Mouse (Mus musculus) forebrain, embryonic 12.5 days (tissue): ENCODE measurements at regions not wholly inside any gene's neighbourhood (a gene's known extent, or its start where the extent isn't known, plus 50 kb on each side); places are given as distances from the start of the nearest gene placed in this dataset.
A peak's percentile ranks its signal among the peaks of the same experiment; 100 is the strongest.

Experiments used
- ATAC-seq: fragments of 200-750 bp; cut with Nextera tagmentation; 2 replicates; pipeline ENCODE4 v1.8.0; 2017; ENCODE audit warnings: moderate TSS enrichment; ENCODE audit not compliant: low FRiP score
- H3K27ac ChIP-seq: fragments of 300-500 bp; sonication (generic); 2 replicates; pipeline ENCODE4 v1.5.1; 2016; ENCODE audit warnings: mild to moderate bottlenecking
- H3K27me3 ChIP-seq: fragments of 300-500 bp; sonication (generic); 2 replicates; pipeline ENCODE4 v1.6.1; 2016; ENCODE audit warnings: mild to moderate bottlenecking
- H3K36me3 ChIP-seq: fragments of 300-500 bp; sonication (generic); replicated peaks from 2 replicates; pipeline ENCODE4 v1.6.1; 2016; ENCODE audit warnings: mild to moderate bottlenecking
- H3K4me1 ChIP-seq: fragments of 300-500 bp; sonication (generic); 2 replicates; pipeline ENCODE4 v1.6.1; 2016
- H3K4me2 ChIP-seq: fragments of 300-500 bp; sonication (generic); 2 replicates; pipeline ENCODE4 v1.6.1; 2016; ENCODE audit warnings: mild to moderate bottlenecking, moderate library complexity
- H3K4me3 ChIP-seq: fragments of 300-500 bp; sonication (generic); replicated peaks from 2 replicates; pipeline ENCODE4 v1.5.1; 2016; ENCODE audit warnings: mild to moderate bottlenecking
- H3K9ac ChIP-seq: fragments of 300-500 bp; sonication (generic); 2 replicates; pipeline ENCODE4 v1.6.1; 2016; ENCODE audit warnings: mild to moderate bottlenecking
- H3K9me3 ChIP-seq: fragments of 300-500 bp; sonication (generic); 2 replicates; pipeline ENCODE4 v1.6.1; 2016
- WGBS: fragments of 180-500 bp; shearing (Covaris S2); methylation state at CpG from one replicate; pipeline ENCODE4 v1.1.7; 2016; 5-methylcytosine and 5-hydroxymethylcytosine counted together

DNA sequence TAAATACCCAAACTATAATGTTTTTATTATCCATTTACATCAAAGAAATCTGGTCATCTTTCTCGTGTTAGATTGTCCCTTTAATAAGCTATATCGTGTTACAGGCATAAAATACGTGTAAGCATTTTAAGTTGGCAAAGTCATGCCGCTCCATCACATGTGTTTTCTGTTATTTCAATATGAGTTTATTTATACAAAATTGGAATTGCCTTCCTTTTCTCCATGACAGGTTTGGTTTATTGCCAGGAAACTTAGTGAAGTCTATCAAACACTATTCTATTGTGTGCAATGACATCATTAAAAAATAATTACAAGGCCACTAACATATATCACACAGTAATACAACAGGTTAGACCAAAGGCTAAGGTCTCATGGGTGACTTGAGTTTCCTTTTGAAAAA is 400.8 kb upstream of the Zic4 start:
- 86% methylated on average over 4 of the region's 4 CpGs for WGBS
- no peak overlapping the region for H3K27ac ChIP-seq
- no peaks in the 10 kb centered on the region for H3K36me3 ChIP-seq
- H3K9ac ChIP-seq, result no peak overlapping the region
- H3K4me1 ChIP-seq, result 0 out of 2 replicates have a peak, but pooled peaks cover 2% of the 10 kb centered on the region
- H3K4me3 ChIP-seq, result no peak overlapping the region
- no peaks in the 10 kb centered on the region for H3K27me3 ChIP-seq
- H3K9me3 ChIP-seq, result no peaks in the 10 kb centered on the region
- no peak overlapping the region for H3K4me2 ChIP-seq
- ATAC-seq, result no peak

DNA sequence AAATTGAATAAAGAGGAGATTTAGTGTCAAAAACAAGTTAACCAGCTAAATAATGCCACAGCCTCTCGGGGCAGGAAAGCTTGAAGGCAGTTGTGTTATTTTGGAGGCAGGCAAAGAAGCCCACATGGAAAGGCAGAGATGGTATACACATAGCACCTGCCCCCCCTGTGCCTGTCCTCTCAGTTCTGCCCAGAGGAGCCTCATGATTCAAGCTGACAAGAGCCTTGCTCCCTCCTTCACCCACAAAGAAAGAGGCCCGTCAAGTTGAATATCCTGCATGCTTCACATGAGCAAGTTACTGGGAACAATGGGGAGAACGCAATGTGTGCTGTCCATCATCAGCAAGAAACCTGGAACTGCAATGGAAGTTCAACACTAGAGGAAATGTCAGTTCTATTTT is 398.2 kb upstream of the Zic4 start:
- H3K4me1 ChIP-seq, result 0 out of 2 replicates have a peak, but pooled peaks cover 2% of the 10 kb centered on the region
- no peak for ATAC-seq
- H3K4me3 ChIP-seq, result no peak overlapping the region
- WGBS, result 45% methylated on average over 3 of the region's 3 CpGs
- no peak overlapping the region for H3K9ac ChIP-seq
- H3K4me2 ChIP-seq, result no peak overlapping the region
- H3K9me3 ChIP-seq, result no peaks in the 10 kb centered on the region
- no peak overlapping the region for H3K27ac ChIP-seq
- no peaks in the 10 kb centered on the region for H3K27me3 ChIP-seq
- no peaks in the 10 kb centered on the region for H3K36me3 ChIP-seq

- WGBS, result 84% methylated on average over 4 of the region's 4 CpGs
- Histone ChIP-seq H3K4me1 (no peaks in the 10 kb centered on the region), H3K36me3 (no peaks in the 10 kb centered on the region), H3K4me2 (no peak overlapping the region), H3K27me3 (no peaks in the 10 kb centered on the region), H3K4me3 (no peak overlapping the region), H3K9ac (no peak overlapping the region), H3K27ac (no peak overlapping the region), H3K9me3 (no peaks in the 10 kb centered on the region)
- no peak for ATAC-seq
Measured at GRCm38 (mm10) chr9:90978730-90979129, 383.5 kb upstream of the Zic4 start.

- no peak overlapping the region for H3K4me3 ChIP-seq
- H3K4me1 ChIP-seq, result no peaks in the 10 kb centered on the region
- no peaks in the 10 kb centered on the region for H3K36me3 ChIP-seq
- H3K27ac ChIP-seq, result no peak overlapping the region
- H3K9ac ChIP-seq, result no peak overlapping the region
- whole genome bisulfite sequencing, result 75% methylated on average over 6 of the region's 6 CpGs
- H3K4me2 ChIP-seq, result no peak overlapping the region
- no peaks in the 10 kb centered on the region for H3K9me3 ChIP-seq
- H3K27me3 ChIP-seq, result no peaks in the 10 kb centered on the region
- no peak for ATAC-seq
Measured at GRCm38 (mm10) chr9:90980023-90980802, 382.0 kb upstream of the Zic4 start.

- H3K4me1 ChIP-seq, result no peaks in the 10 kb centered on the region
- no peak overlapping the region for H3K4me3 ChIP-seq
- no peaks in the 10 kb centered on the region for H3K27me3 ChIP-seq
- no peak overlapping the region for H3K27ac ChIP-seq
- H3K36me3 ChIP-seq, result no peaks in the 10 kb centered on the region
- ATAC-seq, result no peak
- H3K9me3 ChIP-seq, result no peaks in the 10 kb centered on the region
- no peak overlapping the region for H3K4me2 ChIP-seq
- H3K9ac ChIP-seq, result no peak overlapping the region
- WGBS, result 87% methylated on average over 1 of the region's 1 CpGs
Measured at GRCm38 (mm10) chr9:90999178-90999577, 363.0 kb upstream of the Zic4 start.

DNA sequence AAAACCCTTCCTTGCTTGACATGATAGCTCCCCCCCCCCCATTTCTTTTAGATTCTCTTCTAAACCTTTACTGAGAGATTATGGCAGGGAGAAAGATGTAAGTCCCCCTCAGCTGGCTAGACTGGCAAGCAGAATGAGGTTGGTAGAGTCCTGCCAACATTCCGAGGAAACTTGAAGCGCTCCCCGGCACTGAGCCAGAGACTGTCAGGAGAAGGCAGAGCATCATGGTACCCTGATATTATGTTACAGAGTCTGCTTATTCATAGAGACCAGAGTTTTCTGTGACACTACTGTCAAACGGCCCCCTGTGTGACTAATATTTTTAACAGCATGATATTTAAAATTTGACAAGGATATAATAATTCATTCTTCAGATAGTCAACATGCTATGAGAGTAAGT is 358.0 kb upstream of the Zic4 start:
- H3K36me3 ChIP-seq, result no peaks in the 10 kb centered on the region
- no peaks in the 10 kb centered on the region for H3K9me3 ChIP-seq
- H3K27me3 ChIP-seq, result no peaks in the 10 kb centered on the region
- no peak overlapping the region for H3K27ac ChIP-seq
- H3K4me2 ChIP-seq, result no peak overlapping the region
- no peak overlapping the region for H3K4me3 ChIP-seq
- no peak overlapping the region for H3K9ac ChIP-seq
- WGBS, result 83% methylated on average over 4 of the region's 4 CpGs
- ATAC-seq, result no peak
- no peaks in the 10 kb centered on the region for H3K4me1 ChIP-seq

GRCm38 (mm10) chr9:91040546-91040945 is 321.7 kb upstream of the Zic4 start:
- Histone ChIP-seq H3K9ac (no peak overlapping the region), H3K27me3 (no peaks in the 10 kb centered on the region), H3K4me1 (peaks cover 4% of the 10 kb centered on the region), H3K36me3 (no peaks in the 10 kb centered on the region), H3K4me2 (no peak overlapping the region), H3K4me3 (no peak overlapping the region), H3K27ac (no peak overlapping the region), H3K9me3 (no peaks in the 10 kb centered on the region)
- peak; percentile 49; the same call in 1 of the 2 replicates for ATAC-seq
- WGBS, result 6% methylated on average over 2 of the region's 2 CpGs

DNA sequence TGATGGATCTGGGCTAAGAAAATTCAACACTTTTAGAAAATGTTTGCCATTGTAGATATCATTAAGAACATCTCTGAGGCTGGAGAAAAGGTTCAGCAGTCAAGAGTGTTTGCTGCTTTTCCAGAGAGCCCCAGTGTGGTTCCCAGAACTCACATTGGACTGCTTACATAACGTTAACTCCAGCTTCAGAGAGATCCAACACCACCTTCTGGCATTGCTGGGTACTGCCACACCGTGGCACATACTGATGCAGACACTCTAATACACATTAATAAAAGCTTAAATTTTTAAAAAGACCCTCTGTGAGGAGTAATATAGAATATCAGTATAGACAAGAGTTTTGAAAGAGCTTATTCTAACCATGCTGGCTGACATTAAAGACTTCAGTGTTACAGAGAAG is 313.6 kb upstream of the Zic4 start:
- ATAC-seq, result no peak
- no peak overlapping the region for H3K4me2 ChIP-seq
- H3K4me3 ChIP-seq, result no peak overlapping the region
- H3K27me3 ChIP-seq, result no peaks in the 10 kb centered on the region
- no peaks in the 10 kb centered on the region for H3K36me3 ChIP-seq
- 57% methylated on average over 2 of the region's 2 CpGs for WGBS
- no peak overlapping the region for H3K9ac ChIP-seq
- H3K4me1 ChIP-seq, result no peaks in the 10 kb centered on the region
- no peak overlapping the region for H3K27ac ChIP-seq
- no peaks in the 10 kb centered on the region for H3K9me3 ChIP-seq

DNA sequence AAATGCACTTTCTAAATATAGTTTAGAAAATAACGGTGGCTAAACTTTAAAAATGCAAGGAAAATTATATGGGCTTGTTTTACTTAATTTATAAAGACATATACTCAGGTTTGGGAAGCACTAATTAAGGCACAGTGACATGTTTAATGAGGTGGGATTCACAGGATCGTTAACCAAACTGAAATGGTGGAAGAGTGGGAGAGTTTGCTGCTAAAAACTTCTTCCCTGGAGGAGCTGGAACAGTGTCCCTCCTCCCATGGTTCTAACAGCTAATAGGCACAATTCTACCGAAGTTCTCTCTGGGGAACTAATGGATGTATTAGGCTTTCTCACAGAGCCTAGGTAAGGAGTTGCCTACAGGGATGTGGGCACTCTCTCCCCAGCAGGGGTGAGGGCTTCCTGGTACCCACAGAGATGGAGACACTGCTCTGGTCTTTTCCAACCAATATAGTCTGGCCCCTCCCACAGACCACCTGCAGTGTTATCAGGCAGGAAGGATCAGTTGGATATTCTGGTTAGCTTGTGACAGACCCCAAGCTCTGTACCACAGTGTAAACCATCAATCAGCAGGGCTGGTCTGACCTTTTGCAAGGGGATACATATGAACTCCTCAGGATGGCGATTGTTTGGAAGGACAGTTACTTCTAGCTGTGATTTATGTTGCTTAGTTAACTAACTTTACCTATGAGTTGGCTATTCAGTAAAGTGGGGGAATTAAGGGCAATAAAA is 309.0 kb upstream of the Zic4 start:
- Histone ChIP-seq H3K4me3 (no peak overlapping the region), H3K9me3 (no peaks in the 10 kb centered on the region), H3K27ac (no peak overlapping the region), H3K9ac (no peak overlapping the region), H3K4me2 (no peak overlapping the region), H3K36me3 (no peaks in the 10 kb centered on the region), H3K4me1 (no peaks in the 10 kb centered on the region; the same call in 1 of the 2 replicates), H3K27me3 (no peaks in the 10 kb centered on the region)
- ATAC-seq, result no peak
- WGBS, result 59% methylated on average over 4 of the region's 4 CpGs

GRCm38 (mm10) chr9:91059460-91059859 is 302.8 kb upstream of the Zic4 start:
- Histone ChIP-seq H3K36me3 (no peaks in the 10 kb centered on the region), H3K27ac (no peak overlapping the region), H3K4me1 (peaks cover 5% of the 10 kb centered on the region; the same call in 1 of the 2 replicates), H3K4me3 (no peak overlapping the region), H3K9ac (no peak overlapping the region), H3K27me3 (no peaks in the 10 kb centered on the region), H3K9me3 (no peaks in the 10 kb centered on the region), H3K4me2 (no peak overlapping the region)
- 82% methylated on average over 4 of the region's 4 CpGs for WGBS
- no peak for ATAC-seq

- H3K27ac ChIP-seq, result no peak overlapping the region
- no peak for ATAC-seq
- no peaks in the 10 kb centered on the region for H3K9me3 ChIP-seq
- H3K9ac ChIP-seq, result no peak overlapping the region
- no peaks in the 10 kb centered on the region for H3K4me1 ChIP-seq
- no peak overlapping the region for H3K4me2 ChIP-seq
- H3K27me3 ChIP-seq, result no peaks in the 10 kb centered on the region
- no peaks in the 10 kb centered on the region for H3K36me3 ChIP-seq
- no peak overlapping the region for H3K4me3 ChIP-seq
- WGBS, result 91% methylated on average over 5 of the region's 5 CpGs
Measured at GRCm38 (mm10) chr9:91069496-91069895, 292.7 kb upstream of the Zic4 start.

DNA sequence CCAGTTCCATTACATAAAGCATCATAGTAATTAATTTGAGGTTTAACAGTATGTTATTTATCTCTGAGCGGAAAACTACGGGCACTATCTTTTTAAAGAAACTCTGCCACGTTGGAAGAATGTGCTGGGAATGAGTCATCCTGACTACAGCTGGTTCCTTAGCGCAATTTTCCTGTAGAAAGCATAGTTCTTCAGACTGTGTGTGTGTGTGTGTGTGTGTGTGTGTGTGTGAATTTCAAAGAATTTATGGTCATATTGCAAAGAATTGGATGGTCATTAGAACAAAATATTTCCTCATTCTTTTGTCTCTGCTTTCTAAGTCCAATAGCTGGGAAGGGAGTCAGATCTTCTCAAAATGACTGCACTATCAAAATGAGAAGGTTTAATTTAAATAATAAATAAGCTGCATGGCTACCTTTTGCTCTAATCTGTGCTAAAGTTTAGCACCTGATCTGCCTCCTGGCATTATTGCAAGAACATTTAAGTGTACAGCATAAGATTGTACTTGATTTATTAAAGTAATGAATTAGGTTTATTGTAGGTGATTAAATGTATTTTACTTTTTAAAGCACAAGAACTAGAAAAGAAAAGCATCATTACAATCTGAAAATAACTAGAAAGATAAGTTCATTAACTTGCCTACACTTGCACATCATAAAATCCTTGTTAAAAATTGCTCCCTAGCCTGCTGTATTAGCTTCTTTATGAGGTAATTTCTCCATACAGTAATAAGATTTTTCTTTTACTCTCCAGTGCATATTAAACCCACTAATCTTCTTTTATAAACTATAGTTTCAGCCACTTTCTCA is 288.6 kb upstream of the Zic4 start:
- 77% methylated on average over 4 of the region's 4 CpGs for WGBS
- no peak for ATAC-seq

More for the DNA sequence above, 288.6 kb upstream of the Zic4 start:
- Histone ChIP-seq H3K27me3 (no peaks in the 10 kb centered on the region), H3K4me1 (no peaks in the 10 kb centered on the region; the same call in 1 of the 2 replicates), H3K36me3 (no peaks in the 10 kb centered on the region), H3K4me2 (no peak overlapping the region), H3K9me3 (no peaks in the 10 kb centered on the region), H3K27ac (no peak overlapping the region), H3K9ac (no peak overlapping the region), H3K4me3 (no peak overlapping the region)
